Mouse (Mus musculus): ENCODE data around the gene Olfr681. TPM values are rescaled to one million over a fixed set of nuclear protein-coding genes. Genes with fewer than 3 reads are reported as not detected.
"Not testable (repeated sequence)": the region's sequence is repeated elsewhere in the genome, so short reads cannot be mapped to it uniquely, and the experiment has no call there.

Gene Olfr681
- not detected for polyA plus RNA-seq (2021)

DNA sequence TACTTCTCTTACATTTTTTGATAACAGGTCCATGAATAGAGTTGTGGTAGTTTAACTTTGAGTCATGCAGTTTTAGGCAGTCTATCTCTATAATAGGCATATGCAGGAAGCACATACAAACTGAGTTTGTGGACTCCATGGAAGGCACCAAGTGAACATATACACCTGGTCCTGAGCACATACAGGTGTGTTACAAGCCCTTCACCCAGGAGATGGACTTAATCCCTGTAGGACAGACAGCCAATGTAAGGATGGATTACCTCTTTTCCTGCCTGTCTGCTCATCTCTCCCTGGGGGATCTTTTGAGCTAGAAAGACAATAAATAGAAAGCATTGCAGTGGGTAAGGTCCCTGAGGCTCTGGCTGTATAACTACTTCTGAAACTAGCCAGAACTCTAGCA is at the start of gene Olfr681:
Gene Olfr681 (plus strand): TSS at position 301 of the 400 bp plus-strand sequence.
- ChIA-PET CTCF (no interaction called here), POLR2A (no interaction called here)
- in situ Hi-C loops (cut with MboI; ENCODE audit: low pct_unique_long_range_greater_than_20kb), result no loop called here
- H3K27me3 ChIP-seq, result no peaks in the 10 kb centered on the region
- DNase-seq (ENCODE audit: low read depth, low spot score) (no peak), ATAC-seq (no peak)
- no peak for TF ChIP-seq CTCF (IDR thresholded peaks at IDR 0.05)

DNA sequence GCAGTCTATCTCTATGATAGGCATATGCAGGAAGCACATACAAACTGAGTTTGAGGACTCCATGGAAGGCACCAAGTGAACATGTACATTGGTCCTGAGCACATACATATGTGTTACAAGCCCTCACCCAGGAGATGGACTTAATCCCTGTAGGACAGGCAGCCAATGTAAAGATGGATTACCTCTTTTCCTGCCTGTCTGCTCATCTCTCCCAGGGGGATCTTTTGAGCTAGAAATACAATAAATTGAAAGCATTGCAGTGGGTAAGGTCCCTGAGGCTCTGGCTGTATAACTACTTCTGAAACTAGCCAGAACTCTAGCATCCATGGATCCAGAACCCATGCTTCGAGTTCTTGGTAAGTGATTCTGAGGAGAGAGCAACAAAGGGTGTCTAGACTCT is 35.7 kb upstream of the Olfr681 start, which contains the start of gene Olfr679:
Gene Olfr679 (plus strand): TSS at position 301 of the 400 bp plus-strand sequence.
- in situ Hi-C loops (cut with MboI; ENCODE audit: low pct_unique_long_range_greater_than_20kb), result no loop called here
- ATAC-seq (no peak), DNase-seq (ENCODE audit: low read depth, low spot score) (no peak)
- no peak for TF ChIP-seq CTCF (IDR thresholded peaks at IDR 0.05)
- ChIA-PET POLR2A (no interaction called here), CTCF (no interaction called here)
- no peaks in the 10 kb centered on the region for H3K27me3 ChIP-seq

DNA sequence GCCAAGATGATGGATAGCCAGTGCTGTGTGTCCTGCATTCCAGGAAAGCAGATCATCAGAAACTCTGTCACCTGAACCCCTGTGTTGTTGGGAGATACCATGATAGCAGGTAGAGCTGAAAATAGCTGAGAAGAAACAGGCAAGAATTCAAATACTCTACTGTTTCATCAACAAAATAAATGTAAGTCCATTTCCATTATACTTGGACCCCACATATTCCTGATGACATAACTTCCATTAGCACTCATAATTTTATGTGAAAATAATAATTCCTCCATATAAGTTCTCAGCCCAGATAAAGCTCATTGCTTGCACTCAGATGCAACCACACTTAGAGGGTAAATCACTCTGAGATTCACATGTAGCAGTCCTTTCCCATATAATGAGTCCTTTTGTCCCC is 23.9 kb upstream of the Olfr681 start, which contains the start of gene Olfr680-ps1:
Gene Olfr680-ps1 (minus strand): TSS at position 101 of the 400 bp plus-strand sequence.
- H3K27me3 ChIP-seq; ATAC-seq; CTCF ChIA-PET; in situ Hi-C loops (cut with MboI; ENCODE audit: low pct_unique_long_range_greater_than_20kb); DNase-seq (ENCODE audit: low read depth, low spot score); POLR2A ChIA-PET: not testable (repeated sequence)

DNA sequence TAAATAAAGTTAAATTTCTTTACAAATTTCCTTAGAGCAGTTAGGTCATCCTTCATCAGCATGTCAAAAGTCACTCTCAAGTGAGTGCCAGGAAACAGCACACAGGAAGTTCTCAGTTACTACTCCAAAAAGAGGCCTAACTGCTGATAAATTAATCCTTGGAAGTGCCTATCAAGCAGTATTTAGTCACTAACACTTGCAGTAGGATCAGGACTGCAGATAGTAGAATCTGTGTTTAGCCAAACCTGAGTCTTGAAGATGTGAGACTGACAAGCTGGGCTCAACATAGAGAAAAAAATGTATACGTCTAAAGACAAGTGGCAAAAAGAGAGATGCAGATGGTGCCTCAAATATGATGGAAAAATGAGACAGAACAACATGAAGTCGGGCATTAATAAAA is 24.6 kb downstream of the Olfr681 start:
- no peak for DNase-seq (ENCODE audit: low read depth, low spot score)
- ATAC-seq, result no peak
- CTCF ChIA-PET, result no interaction called here
- H3K27me3 ChIP-seq, result no peaks in the 10 kb centered on the region
- TF ChIP-seq CTCF (IDR thresholded peaks at IDR 0.05), result no peak
- in situ Hi-C loops (cut with MboI; ENCODE audit: low pct_unique_long_range_greater_than_20kb), result no loop called here
- POLR2A ChIA-PET, result no interaction called here

DNA sequence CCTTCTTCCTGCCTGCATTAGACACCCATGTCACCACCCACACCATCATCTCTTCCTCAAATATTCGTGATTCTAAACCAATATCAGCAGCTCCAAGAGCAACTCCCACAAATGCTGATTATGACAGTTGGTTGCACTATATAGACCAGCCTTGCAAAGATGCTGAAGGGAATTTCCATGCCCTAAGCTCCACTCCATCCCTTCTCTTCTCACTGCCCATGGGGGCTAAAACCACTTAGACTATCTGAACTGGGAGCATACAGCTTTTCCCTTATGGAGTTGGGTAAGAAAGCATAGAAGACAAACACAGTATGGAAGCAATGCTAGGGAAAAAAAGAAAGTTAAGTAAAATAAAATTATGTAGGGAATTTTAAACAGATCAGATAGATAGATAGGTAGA is 30.3 kb downstream of the Olfr681 start, which contains the start of gene Olfr683:
Gene Olfr683 (minus strand): TSS at position 101 of the 400 bp plus-strand sequence.
- TF ChIP-seq CTCF (IDR thresholded peaks at IDR 0.05), result no peak
- ATAC-seq (no peak), DNase-seq (ENCODE audit: low read depth, low spot score) (no peak)
- H3K27me3 ChIP-seq, result no peaks in the 10 kb centered on the region
- ChIA-PET CTCF (no interaction called here), POLR2A (no interaction called here)
- in situ Hi-C loops (cut with MboI; ENCODE audit: low pct_unique_long_range_greater_than_20kb), result no loop called here

DNA sequence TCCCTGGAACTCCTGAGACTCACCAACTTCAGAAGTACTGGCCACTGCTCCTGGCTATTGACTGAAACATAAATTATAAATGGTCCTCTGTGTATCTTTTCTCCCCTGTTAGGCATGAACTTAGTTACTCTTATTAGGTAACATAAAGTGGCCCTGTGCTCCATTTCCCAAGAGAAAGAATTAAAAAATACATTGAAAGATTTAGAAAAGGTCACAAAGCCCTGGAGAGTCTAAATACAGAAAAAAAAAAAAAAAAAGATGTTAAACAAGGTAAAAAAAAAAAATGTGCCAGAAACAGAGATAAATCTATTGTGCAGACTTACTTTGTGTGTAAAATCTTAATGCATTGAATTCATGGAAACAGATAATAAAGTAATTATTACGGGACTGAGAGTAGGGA is 46.9 kb downstream of the Olfr681 start, which contains the start of gene Olfr684:
Gene Olfr684 (minus strand): TSS at position 101 of the 400 bp plus-strand sequence.
- POLR2A ChIA-PET, result no interaction called here
- in situ Hi-C loops (cut with MboI; ENCODE audit: low pct_unique_long_range_greater_than_20kb), result no loop called here
- ATAC-seq (no peak), DNase-seq (ENCODE audit: low read depth, low spot score) (no peak)
- H3K27me3 ChIP-seq, result no peaks in the 10 kb centered on the region
- CTCF ChIA-PET, result no interaction called here
- TF ChIP-seq CTCF (IDR thresholded peaks at IDR 0.05), result no peak

DNA sequence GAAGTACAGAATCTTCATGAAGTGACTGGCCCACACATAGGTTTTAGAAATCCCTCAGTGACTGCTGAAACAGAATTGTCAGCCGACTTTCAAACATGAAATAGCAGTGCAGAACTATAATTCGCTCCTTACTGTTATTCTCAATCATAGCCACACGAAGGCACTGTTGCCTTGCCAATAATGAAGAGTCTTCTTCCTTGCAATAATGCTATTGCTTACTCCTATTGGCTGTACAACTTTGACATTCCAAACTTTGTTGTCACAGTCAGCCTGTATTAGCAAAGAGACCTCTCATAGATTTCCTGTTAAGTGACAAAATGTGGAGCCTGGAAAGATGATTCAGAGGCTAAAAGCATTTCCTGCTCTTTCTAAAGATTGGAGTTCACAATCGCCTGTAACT is 54.1 kb downstream of the Olfr681 start:
- POLR2A ChIA-PET, result no interaction called here
- ATAC-seq (no peak), DNase-seq (ENCODE audit: low read depth, low spot score) (no peak)
- CTCF ChIA-PET, result no interaction called here
- peak; percentile 20 for TF ChIP-seq CTCF (IDR thresholded peaks at IDR 0.05)
- in situ Hi-C loops (cut with MboI; ENCODE audit: low pct_unique_long_range_greater_than_20kb), result no loop called here
- H3K27me3 ChIP-seq, result no peaks in the 10 kb centered on the region

Other genes starting within 250 kb of the Olfr681 start
- not detected for gene Olfr665, start 238.8 kb upstream of the Olfr681 start, polyA plus RNA-seq (2021)
- gene Olfr666, start 220.9 kb upstream of the Olfr681 start, polyA plus RNA-seq (2021), result not detected
- gene Olfr667, start 195.4 kb upstream of the Olfr681 start, polyA plus RNA-seq (2021), result not detected
- gene Olfr668, start 188.8 kb upstream of the Olfr681 start, polyA plus RNA-seq (2021), result not detected
- gene Olfr669, start 182.6 kb upstream of the Olfr681 start, polyA plus RNA-seq (2021), result not detected
- gene Olfr670, start 154.2 kb upstream of the Olfr681 start, polyA plus RNA-seq (2021), result not detected
- not detected for gene Olfr671, start 137.7 kb upstream of the Olfr681 start, polyA plus RNA-seq (2021)
- gene Olfr672, start 114.8 kb upstream of the Olfr681 start, polyA plus RNA-seq (2021), result not detected
- gene Olfr675, start 88.4 kb upstream of the Olfr681 start, polyA plus RNA-seq (2021), result not detected
- gene Olfr676, start 84.1 kb upstream of the Olfr681 start, polyA plus RNA-seq (2021), result not detected
- not detected for gene Olfr677, start 65.5 kb upstream of the Olfr681 start, polyA plus RNA-seq (2021)
- not detected for gene Olfr678, start 52.4 kb upstream of the Olfr681 start, polyA plus RNA-seq (2021)
- not detected for gene Olfr679, start 35.6 kb upstream of the Olfr681 start, polyA plus RNA-seq (2021)
- gene Olfr680-ps1, start 24.0 kb upstream of the Olfr681 start, polyA plus RNA-seq (2021), result not detected
- not detected for gene Olfr683, start 30.2 kb downstream of the Olfr681 start, polyA plus RNA-seq (2021)
- not detected for gene Olfr684, start 46.8 kb downstream of the Olfr681 start, polyA plus RNA-seq (2021)
- not detected for gene Olfr685, start 69.2 kb downstream of the Olfr681 start, polyA plus RNA-seq (2021)
- not detected for gene Olfr686, start 90.6 kb downstream of the Olfr681 start, polyA plus RNA-seq (2021)
- gene Olfr688, start 171.3 kb downstream of the Olfr681 start, polyA plus RNA-seq (2021), result not detected
- 0.01 TPM for gene Olfr689, start 194.3 kb downstream of the Olfr681 start, polyA plus RNA-seq (2021)
- gene Olfr690, start 217.3 kb downstream of the Olfr681 start, polyA plus RNA-seq (2021), result not detected
- not detected for gene Olfr691, start 225.4 kb downstream of the Olfr681 start, polyA plus RNA-seq (2021)

Data from Patski (cell line).